Mouse (Mus musculus) lung, postnatal 36 days (tissue): ENCODE measurements around the gene Gm7030.
"Not testable (repeated sequence)": the region's sequence is repeated elsewhere in the genome, so short reads cannot be mapped to it uniquely, and the experiment has no call there.

ENCODE experiments used
- DNase-seq: peaks from one replicate; pipeline ENCODE4 v3.0.0; 2022; ENCODE audit warnings: mixed read lengths

Gm7030 gene

DNA sequence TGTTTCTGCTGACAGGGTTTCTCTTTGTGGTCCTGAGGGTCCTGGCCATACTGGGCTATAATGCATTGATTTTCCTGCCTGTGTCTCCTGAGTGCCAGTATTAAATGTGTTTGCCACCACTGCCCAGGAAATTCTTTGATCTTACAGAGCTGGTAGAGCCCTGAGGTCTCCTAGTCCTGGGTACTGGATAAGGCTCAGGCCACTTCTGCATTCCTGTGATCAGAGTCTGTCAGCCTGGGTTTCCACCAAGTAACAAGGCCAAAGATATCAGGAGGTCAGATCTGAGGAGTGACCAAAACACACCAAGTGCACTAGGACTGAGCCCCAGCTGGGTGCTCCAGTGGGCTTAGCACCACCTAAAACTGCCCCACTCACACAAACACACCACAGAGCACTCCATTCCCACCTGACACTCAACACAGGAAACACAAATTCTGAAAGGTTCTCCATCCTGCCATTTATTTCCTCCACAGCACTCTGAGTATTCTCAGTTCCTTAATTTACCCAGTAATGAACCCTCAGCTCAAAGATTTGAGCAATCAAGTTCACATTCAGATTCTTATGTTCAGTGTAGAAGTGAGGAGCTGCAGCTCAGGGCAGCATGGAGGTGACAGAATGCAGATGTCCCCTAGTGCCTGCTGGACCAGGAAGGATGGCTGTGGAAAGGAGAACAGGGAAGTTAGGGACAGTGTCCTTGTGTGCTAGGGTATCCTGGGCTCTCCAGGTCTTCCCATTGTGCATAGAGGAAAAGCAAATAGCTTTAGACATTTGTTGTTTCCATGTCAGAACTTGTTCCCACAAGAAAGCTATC lies 6.4 kb upstream of the Gm7030 start:
- not testable (repeated sequence) for DNase-seq

DNA sequence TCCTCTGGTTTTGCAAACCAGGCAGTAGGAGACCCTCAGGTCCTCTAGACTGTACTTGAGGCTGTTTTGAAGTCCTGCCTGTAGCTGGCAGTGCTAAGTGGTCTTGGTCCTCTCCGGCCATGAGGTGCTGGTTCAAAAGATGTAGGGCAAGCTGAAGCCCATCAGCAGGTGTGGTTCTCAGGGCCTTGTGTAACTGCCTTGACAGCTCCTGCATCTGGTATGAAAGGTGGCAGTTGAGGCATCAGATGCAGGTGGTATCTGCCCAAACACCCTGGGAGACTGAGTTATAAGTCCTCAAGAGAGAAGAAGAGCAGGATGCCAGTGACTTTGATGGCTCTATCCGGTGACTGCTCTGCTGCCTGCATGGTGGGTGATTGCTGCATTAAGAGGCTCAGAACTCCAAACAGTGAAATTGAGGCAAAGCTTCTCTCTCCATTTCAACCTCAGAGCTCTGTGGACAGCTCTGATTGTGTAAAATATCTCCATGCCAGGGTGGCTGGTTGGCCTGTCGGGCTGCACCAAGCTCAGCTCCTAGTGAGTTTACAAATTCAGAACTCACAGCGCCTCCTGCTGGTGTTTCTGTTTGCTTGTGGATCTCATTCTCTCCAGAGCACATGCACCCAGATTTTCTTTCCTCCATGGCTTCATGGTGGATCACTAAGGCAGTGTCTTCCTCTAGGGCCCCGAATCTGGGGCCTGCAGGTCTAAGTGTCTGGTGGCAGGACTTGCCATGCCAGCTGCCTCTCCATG lies 2.5 kb upstream of the Gm7030 start:
- no peak for DNase-seq

DNA sequence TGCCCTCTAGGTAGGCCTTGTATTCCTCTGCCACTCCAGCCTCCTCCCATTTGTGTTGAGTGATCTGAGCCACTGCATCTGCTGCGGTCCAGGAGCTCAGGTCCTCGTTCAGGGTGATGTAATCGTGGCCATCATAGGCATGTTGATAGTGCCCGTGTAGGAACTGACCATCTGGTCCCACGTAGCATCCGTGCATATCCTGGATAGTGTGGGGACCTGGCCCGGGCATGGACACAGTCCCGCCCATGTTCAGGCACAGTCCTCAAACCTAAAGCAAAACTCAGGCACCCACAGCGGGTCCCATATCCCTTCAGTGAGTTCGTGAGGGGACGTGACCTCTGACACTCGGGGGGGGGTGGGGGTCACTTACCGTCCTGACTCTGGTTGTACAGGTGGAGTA lies 700 bp downstream of the Gm7030 start:
- not testable (repeated sequence) for DNase-seq

DNA sequence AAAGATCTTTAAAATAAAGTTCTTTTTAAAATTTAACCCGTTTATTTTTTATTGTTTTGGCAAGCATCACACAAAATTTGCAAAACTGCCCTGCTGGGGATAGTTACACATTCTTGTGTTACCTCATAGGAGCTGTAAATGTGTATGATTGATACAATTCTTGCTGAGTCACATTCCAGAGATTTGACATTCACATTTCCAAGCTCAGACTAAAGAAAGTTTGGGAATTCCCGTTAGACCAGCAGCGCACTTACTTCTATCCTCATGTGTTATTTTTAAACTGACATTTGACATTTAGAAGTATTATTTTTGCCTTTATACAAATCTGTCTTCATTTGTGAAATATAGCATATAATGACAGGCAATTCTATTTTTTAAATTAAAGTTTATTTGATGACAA lies 5.1 kb downstream of the Gm7030 start:
- not testable (repeated sequence) for DNase-seq

DNA sequence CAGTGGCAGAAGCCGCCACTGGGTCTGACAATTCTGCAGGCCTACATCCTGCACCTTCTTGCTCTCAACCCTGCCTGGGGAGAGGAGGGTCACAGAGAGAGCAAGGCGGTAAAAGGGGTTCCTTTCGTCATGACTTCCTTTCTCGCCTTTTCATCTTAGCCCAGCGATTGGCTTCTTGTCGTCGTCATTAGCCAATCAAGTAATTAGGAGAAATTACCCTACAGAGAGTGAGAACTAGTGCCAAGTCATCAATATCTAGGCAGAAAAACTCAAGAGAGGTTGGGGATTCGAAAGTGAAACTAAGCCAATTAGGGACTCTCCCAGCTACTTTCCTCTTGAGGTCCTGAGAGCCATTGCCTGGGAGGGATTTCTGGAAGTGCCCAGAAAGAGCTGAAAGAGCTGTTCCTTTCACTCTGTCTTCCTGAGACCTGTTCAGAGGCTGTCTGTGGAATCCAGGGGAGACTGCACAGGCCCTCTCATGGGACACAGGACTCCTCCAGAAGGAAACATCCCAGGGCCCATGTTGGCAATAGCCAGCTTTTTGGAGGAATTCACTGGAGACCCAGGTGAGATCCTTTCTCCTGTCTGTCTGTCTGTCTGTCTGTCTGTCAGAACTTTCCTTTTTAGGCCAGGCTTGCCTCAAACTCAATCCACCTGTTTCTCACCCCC lies 7.7 kb downstream of the Gm7030 start, which contains the start of gene Gm19684:
Gene Gm19684, plus strand, starts transcription at position 327 of the 669 bp plus-strand sequence.
- peak; percentile 92 for DNase-seq

DNA sequence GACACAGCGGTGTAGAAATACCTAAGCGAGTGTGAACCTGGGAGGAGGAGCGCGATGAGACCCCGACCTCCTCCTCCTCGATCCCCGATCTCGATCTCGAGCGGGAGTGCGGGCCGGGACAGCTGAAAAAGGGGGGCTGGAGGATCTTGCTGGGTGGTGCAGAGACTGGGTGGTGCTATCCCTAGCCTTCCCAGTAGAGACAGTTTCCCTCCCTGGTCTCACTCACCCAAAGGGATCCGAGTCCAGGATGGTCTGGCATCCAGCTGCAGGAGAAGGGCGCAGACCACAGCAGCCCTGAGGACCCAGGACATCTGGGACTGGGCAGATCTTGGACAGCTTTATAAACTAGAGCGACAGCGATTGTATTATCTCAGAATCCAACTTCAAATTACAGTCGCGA lies 8.4 kb downstream of the Gm7030 start:
- DNase-seq = not testable (repeated sequence)

DNA sequence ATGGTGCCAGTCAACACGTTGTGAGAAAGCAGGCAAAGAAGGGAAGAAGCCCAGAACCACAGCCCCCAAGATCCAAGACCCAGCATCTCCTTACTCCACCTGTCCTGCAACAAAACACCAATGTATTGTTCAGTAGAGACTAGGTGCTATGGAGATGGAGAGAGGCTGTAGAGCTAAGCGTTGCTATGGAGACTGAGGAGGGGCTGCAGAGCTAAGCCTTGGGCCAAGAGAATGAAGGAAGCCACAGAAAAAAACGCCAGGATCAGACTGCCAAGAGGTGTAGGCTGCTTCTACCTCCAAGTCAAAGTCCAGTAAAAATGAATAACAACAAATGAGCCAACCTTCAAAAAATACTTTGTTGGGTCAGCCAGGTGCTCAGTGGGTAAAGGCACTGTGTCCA lies 12.7 kb downstream of the Gm7030 start:
- not testable (repeated sequence) for DNase-seq

DNA sequence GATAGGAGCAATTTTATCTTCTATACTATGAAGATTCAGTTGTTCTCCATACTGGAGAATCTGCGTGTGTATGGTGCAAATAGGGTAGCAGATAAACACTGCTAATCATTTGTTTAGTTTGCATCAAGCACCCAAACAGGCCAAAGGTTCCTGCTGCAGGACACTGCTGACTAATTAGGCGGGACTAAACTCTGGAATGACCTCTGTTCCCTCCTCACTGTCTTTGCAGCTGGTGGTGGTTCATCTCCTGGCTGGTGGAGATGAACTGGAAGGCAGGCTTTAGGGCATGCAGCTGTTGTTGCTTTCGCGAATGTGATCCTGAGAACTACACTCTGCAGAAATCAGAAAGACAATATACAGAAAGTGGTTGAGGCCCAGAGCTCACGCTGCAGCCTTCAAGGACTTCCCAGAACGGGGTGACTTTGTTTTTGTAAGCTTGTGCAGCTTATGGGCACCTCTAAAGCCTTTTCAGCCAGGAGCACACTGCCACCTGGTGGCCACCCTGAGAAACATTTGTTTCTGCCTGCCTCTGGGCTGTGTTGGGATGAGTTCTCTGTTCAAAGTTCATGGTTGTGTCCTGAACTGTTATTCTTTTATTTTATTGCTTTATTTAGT lies 15.1 kb downstream of the Gm7030 start:
- peak; percentile 18 for DNase-seq

DNA sequence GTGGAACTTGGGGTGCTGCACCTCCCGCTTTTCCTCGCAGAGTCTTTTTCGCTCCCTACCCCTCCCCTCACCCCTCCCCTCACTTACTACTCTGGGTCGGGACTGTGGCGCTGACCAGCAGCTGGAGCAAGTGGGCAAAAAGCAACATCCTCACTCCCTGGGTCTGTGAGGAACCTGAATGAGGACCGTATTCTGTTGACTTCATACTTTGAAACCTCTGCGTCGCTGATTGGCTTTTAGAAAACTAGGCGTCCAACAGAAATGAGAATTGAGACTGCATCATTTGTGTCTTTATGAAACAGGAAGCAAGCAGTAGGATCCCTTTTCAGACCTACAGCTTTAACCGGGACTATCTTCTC lies 17.7 kb downstream of the Gm7030 start:
- peak; percentile 71 for DNase-seq

DNA sequence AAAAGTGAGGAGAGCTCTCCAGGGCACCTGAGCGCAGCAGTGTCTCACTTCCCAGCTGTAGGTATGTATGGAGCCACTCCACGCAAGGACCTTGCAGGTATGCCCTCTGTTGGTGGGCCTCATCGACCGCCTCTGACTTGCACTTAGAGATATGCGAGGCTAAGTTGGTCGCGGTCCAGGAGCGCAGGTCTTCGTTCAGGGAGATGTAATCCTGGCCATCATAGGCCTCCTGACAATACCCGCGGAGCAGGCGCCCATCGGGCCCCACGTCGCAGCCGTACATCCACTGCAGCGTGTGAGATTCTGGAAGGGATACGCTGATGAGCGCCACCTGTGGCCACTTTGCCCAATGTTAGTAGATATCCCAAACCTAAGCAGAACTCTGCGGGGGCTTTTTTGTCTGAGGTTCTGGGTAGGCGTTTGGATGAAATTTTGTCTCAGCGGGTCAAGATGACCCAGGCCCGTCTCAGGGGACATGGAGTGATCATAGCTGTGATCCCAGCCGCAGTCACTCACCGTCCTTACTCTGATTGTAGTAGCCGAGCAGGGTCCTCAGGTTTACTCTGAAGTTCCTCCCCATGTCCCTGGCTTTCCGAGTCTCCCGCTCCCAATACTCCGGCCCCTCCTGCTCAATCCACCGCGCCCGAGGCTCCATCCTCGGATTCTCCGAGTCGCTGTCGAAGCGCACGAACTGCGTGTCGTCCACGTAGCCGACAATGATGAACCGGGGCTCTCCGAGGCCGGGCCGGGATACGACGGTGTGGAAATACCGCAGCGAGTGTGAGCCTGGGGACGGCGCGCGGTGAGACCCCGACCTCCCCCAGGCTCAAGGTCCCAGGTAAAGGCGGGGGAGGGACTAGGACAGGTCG lies 18.4 kb downstream of the Gm7030 start:
- DNase-seq = peak; percentile 58

DNA sequence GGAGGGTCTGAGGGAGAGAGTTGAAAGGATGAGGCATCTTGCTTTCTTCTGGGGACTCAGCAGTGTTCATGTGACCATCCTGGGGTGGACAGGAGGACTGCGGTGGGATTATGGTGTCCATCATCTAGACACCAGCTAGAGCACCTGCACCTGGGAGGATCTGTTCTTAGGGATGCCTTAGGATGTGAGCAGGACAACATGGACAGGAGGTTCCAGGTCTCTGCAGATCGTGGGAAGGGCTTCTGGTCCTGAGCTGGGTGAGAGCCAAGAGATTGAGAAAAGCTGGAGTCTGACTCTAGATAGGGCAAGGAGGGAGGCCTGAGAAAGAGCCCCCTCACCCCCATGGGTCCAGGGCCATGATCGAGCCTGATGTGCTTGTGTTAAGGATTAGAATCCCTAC lies 19.1 kb downstream of the Gm7030 start:
- DNase-seq = not testable (repeated sequence)

DNA sequence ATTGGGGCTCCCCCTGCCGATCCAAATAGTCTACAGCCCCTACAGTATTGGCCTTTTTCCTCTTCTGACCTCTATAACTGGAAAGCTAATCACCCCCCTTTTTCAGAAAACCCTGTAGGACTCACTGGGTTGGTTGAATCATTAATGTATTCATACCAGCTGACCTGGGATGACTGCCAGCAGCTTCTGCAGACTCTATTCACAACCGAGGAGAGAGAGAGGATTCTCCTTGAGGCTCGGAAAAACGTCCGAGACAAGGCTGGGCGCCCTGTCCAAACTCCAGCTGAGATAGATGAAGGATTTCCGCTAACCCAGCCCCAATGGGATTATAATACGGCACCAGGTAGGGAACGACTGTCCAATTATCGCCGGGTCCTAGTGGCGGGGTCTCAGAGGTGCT lies 27.1 kb downstream of the Gm7030 start:
- not testable (repeated sequence) for DNase-seq

DNA sequence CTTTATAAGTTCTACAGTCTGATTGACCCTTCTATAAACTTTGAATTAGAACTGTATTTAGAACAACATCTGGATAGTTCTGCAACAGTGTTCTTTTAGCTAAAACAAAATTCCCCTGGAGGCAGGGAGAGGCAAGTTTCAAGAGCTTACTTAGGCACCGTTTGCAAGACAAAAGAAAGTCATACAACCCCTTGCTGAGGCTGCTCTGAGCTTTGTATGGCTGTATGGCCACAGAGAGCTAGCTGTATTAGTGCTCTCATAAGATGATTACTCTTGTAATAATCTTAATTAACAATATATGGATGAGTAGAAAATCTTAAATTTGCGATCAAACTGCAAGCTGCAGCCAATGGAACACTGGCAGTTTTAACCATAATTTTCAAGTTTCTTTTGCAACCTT lies 29.6 kb downstream of the Gm7030 start:
- DNase-seq = not testable (repeated sequence)

DNA sequence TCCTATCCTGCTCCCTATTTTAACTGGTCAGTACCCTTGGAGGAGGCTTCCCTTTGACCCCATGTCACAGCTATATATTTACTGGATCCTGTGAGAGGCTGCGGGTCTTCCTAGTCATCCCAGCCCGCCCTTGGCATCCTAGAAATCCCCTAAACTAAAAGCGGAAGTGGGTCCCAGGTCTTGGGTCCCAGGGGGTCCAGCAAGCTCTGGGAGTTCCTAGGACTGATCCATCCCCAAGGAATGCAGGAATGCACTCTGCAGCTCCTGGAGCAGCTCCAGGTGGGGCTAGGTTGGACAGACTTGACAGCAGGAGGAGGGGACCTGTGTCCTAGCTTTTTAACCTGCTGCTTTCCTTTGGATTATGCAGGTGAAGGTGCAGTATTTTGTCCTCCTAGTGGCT lies 35.3 kb downstream of the Gm7030 start:
- no peak for DNase-seq

DNA sequence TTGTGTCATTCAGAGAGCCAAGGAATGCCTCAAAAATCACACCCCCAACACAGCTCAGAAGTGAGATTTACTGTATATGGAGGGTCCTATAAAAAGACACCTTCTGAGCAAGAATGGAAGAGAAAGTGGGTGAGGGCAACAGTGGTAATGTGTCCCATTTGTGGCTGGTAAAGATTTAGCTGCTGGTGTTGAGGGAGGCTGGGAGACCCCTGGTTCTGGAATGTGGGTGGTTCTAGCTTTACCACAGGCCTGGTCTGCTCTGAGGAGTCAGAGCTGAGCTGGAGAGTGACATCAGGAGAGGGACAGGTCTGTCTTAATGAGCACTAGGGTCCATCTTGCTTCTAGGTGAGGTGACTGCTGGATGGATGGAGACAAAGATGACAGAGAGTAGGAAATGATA lies 36.7 kb downstream of the Gm7030 start:
- not testable (repeated sequence) for DNase-seq

DNA sequence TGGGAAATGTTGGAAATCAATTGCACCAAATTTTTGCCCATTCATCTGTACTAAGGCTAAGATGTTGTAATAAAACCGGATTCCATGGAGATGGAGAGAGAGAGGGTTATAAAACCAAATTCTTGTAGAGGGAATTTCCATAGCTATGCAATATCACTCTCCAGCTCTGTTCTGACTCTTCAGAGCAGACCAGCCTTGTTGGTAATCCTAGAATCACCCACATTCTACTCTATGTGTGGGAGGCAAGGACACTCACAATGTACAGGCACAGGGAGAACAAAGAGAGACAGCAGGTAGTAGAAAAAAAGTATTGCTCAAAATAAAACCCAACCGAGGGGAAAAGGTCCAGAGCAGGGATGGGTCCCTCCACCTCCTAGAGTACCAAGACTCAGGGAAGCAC lies 37.3 kb downstream of the Gm7030 start:
- not testable (repeated sequence) for DNase-seq

DNA sequence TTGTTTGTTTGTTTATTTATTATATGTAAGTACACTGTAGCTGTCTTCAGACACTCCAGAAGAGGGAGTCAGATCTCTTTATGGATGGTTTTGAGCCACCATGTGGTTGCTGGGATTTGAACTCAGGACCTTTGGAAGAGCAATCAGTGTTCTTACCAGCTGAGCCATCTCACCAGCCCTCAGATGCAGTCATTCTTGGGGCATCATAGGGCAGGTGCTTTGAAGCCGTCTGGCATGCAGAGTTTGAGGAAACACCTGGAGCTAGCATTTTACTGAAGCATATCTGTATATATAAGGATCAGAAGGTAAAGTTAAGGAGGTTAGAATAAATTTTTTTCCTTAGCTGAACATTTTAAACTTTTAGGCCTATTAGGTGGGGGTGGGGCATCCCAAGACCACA lies 43.2 kb downstream of the Gm7030 start:
- not testable (repeated sequence) for DNase-seq

DNA sequence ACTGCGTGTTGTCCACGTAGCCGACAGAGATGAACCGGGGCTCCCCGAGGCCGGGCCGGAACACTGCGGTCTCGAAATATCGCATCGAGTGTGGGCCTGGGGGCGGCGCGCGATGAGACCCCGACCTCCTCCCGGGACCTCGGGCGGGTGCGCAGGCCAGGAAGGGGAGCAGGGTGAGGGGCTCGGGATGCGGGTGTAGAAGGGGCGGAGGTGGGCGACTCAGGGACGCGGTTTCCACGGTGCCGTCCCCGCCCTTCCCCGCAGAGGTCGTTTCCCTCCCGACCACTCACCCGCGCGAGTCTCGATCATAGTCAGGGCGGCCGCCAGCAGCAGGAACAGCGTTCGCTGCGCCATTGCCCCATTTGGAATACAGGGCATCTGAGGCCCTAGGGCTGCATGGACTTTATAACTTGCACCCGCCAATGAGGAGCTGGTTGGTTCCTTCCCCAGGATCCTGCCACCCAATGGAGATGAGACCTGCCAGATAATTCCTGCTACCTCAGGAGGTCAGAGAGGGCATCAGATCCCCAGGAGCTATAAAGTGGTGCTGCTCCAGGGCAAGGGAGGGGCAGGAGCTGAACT lies 45.3 kb downstream of the Gm7030 start:
- DNase-seq = no peak

DNA sequence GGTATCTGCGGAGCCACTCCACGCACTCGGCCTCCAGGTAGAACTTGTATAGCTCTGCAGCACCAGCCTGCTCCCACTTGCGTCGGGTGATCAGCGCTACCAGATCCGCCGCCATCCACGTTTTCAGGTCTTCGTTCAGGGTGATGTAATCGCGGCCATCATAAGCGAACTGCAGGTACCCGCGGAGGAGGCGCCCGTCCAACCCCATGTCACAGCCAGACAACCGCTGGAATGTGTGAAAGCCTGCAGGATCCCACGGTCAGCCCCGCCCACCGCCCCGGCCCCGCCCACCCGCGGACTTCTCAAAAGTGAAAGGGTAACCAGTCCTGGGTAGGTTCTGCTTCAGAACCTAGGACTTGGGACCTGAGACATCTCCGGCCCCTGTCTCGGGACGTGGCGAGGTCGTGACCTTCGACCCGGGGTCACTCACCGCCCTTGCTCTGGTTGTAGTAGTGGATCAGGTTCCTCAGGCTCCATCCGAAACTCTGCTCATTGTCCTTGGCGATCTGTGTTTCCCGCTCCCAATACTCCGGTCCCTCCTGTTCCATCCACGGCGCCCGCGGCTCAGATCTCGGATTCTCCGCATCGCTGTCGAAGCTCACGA lies 45.9 kb downstream of the Gm7030 start:
- peak; percentile 40 for DNase-seq

DNA sequence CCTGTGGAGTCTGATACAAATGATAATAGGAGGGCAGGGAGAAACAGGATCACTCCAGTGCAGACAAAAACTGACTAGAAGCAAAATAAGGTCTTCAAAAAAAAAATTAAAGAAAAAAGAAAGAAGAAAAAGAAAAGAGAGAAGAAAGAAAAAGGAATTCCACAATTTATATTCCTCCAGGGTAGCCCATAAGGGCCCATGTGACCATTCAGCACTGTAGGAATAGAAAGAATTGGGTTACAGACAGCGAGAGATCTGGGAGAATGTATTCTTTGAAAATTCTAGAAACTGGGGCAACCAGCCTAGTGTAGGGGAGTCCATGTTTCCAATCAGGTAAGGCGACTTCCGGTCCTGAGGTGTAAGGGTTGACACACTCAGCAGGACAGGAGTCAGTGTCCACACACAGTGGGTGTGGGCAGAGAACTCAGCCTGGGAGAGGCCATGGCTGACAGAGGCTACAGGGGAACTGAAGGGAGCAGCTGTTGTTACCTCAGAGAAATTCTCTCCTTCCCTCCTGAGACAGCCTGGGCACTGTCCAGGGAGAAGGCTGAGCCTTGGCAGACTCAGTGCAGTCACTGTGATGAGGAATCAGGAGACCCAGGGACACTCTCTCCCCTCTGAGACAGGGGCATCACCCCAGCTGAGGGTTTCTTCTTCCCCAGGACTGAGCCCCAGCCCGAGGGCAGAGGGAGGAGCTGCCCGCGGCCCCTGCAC lies 46.5 kb downstream of the Gm7030 start:
- DNase-seq = not testable (repeated sequence)

DNA sequence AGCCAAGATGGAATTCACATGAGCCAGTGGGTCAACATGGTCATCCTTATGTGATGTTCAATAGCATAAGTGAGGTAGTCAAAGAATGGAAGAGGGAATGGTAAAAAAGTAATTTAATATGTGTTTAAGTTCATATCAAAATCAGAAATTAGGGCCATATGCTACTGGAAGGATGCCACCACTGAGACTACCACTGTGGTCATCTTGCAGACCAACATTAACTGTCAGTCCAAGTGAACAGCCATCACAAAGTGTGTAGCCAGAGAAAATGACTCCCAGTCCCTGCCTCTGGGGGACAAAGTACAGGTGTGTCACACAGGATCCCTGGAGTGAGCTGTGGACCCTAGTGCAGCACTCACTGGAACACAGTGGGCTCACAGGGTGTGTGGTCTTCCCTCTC lies 47.3 kb downstream of the Gm7030 start:
- not testable (repeated sequence) for DNase-seq
